10 mouse cellular contexts compared by ENCODE assay signal in the genomic region with DNA sequence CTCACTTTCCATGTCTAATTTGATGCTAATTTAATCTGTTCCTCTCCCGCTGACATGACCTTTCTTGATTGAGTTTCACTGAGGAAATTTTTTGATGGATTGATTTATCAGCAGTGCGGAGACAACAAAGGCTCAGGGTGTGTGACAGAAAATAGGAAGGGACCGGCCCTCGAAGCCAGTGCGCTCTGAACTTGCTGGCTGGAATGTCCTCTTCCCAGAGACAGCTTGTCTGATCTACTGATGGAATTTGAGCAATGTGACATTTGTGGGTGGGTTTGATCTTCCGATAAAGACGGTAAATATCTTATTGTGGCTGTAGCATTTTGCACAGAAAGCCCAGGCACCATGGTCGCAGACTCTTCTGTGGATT.
DNase-seq lines count a peak whose midpoint lies in the region; ATAC-seq and TF ChIP-seq lines count a peak whose summit lies in the region.
"Had no signal": no experiment of that assay in that cellular context is flagged by ENCODE, and none has a peak within 500 bp of the region (broad histone marks: within the 10 kb centered on the region; RNA-seq: fewer than 3 reads in every experiment).

No protein-coding gene starts in this region.

- no peaks in the 10 kb centered on the region for H3K9me3 ChIP-seq in heart, postnatal 0 days (replicated peaks; ENCODE audit: control insufficient read depth, low read length)
- H3K9me3 ChIP-seq in forebrain, embryonic 14.5 days (replicated peaks; ENCODE audit: control insufficient read depth, low read length) = no peaks in the 10 kb centered on the region
- H3K9me3 ChIP-seq in midbrain, embryonic 11.5 days (ENCODE audit: control insufficient read depth, low read length) = no peaks in the 10 kb centered on the region

- no peak for TF ChIP-seq EP300 in heart, postnatal 0 days (IDR thresholded peaks at IDR 0.05; ENCODE audit: low read depth)

- H3K27me3 ChIP-seq in heart, postnatal 0 days (ENCODE audit: control insufficient read depth, insufficient read depth, low read length) = 0 out of 2 replicates have a peak, but pooled peaks cover 2% of the 10 kb centered on the region
- no peaks in the 10 kb centered on the region for H3K27me3 ChIP-seq in forebrain, embryonic 14.5 days (replicated peaks; ENCODE audit: control insufficient read depth, insufficient read depth, low read length)
- no peaks in the 10 kb centered on the region for H3K27me3 ChIP-seq in midbrain, embryonic 11.5 days (ENCODE audit: control insufficient read depth, insufficient read depth, low read length)
- H3K27me3 ChIP-seq: CH12.LX had no signal

- intact Hi-C loops in heart, postnatal 10 days (cut with DNase I) = no loop called here

- WGBS in heart, postnatal 0 days = 32% methylated on average over 8 of the region's 8 CpGs
- 21% methylated on average over 8 of the region's 8 CpGs for WGBS in forebrain, embryonic 14.5 days
- 31% methylated on average over 8 of the region's 8 CpGs for WGBS in midbrain, embryonic 11.5 days

- H3K36me3 ChIP-seq in heart, postnatal 0 days (replicated peaks; ENCODE audit: control insufficient read depth, insufficient read depth, low read length) = no peaks in the 10 kb centered on the region
- no peaks in the 10 kb centered on the region for H3K36me3 ChIP-seq in forebrain, embryonic 14.5 days (ENCODE audit: control insufficient read depth, insufficient read depth, low read length)
- no peaks in the 10 kb centered on the region for H3K36me3 ChIP-seq in midbrain, embryonic 11.5 days (ENCODE audit: control insufficient read depth, insufficient read depth, low read length)

- no peak overlapping the region for H3K4me3 ChIP-seq in heart, postnatal 0 days (ENCODE audit: low read depth, low read length)
- peak overlapping the region; percentile 20; the same call in 1 of the 2 replicates for H3K4me3 ChIP-seq in forebrain, embryonic 14.5 days (ENCODE audit: low read depth, low read length)
- H3K4me3 ChIP-seq in midbrain, embryonic 11.5 days (ENCODE audit: low read depth, low read length) = peak overlapping the region; percentile 18

- ATAC-seq in heart, postnatal 0 days (ENCODE audit: insufficient read depth, low read depth) = no peak
- ATAC-seq in forebrain, embryonic 14.5 days = 0 out of 2 replicates have a peak, but pooled peaks have one; percentile 19
- no peak for ATAC-seq in midbrain, embryonic 11.5 days (ENCODE audit: low FRiP score)

- no peak for DNase-seq in heart, postnatal 0 days (ENCODE audit: low spot score)
- no peak for DNase-seq in heart, postnatal 10 days
- DNase-seq in R1 (ENCODE audit: low read depth, low spot score) = peak; percentile 74
- DNase-seq in forebrain, embryonic 14.5 days (ENCODE audit: low spot score) = no peak
- peak; percentile 85 for DNase-seq in midbrain, embryonic 11.5 days (ENCODE audit: low spot score, missing footprints)
- no peak for DNase-seq in ovary, adult 18-20 months (ENCODE audit: low spot score)
- no peak for DNase-seq in thymus, postnatal 14 days
- DNase-seq in gastrocnemius, postnatal 4 days (ENCODE audit: low spot score in 2 of 2) = no peak
- DNase-seq: adrenal gland, postnatal 14 days had no signal

- no peak overlapping the region for H3K9ac ChIP-seq in heart, postnatal 0 days (replicated peaks; ENCODE audit: low read depth, low read length)
- peak overlapping the region; percentile 21; the same call in 1 of the 2 replicates for H3K9ac ChIP-seq in forebrain, embryonic 14.5 days (ENCODE audit: low read length)
- no peak overlapping the region for H3K9ac ChIP-seq in midbrain, embryonic 11.5 days (ENCODE audit: low read length)

- no peak overlapping the region for H3K27ac ChIP-seq in heart, postnatal 0 days (ENCODE audit: low read depth)
- peak overlapping the region; percentile 61 for H3K27ac ChIP-seq in forebrain, embryonic 14.5 days (ENCODE audit: low read depth, low read length)
- H3K27ac ChIP-seq in midbrain, embryonic 11.5 days (ENCODE audit: low read depth, low read length) = no peak overlapping the region

- H3K4me1 ChIP-seq in heart, postnatal 0 days (ENCODE audit: control insufficient read depth, insufficient read depth) = no peaks in the 10 kb centered on the region; the same call in 1 of the 2 replicates
- H3K4me1 ChIP-seq in forebrain, embryonic 14.5 days (ENCODE audit: control insufficient read depth, insufficient read depth, low read length) = peaks cover 21% of the 10 kb centered on the region
- peaks cover 3% of the 10 kb centered on the region; the same call in 1 of the 2 replicates for H3K4me1 ChIP-seq in midbrain, embryonic 11.5 days (ENCODE audit: control insufficient read depth, insufficient read depth, low read length)

- peak overlapping the region; percentile 47 for H3K4me2 ChIP-seq in heart, postnatal 0 days (ENCODE audit: low read depth, low read length)
- H3K4me2 ChIP-seq in forebrain, embryonic 14.5 days (ENCODE audit: low read length) = peak overlapping the region; percentile 48
- H3K4me2 ChIP-seq in midbrain, embryonic 11.5 days = peak overlapping the region; percentile 42

- no peak for TF ChIP-seq CTCF in heart, postnatal 0 days (IDR thresholded peaks at IDR 0.05; ENCODE audit: low read depth)

Comparison
In these comparisons a context has a peak if more than half of its experiments do, and no peak if none do; other contexts are left out.
1. DNase-seq: peak in R1 (single experiment) and midbrain, embryonic 11.5 days (single experiment); none in heart, postnatal 0 days (single experiment), heart, postnatal 10 days (0 of 2), forebrain, embryonic 14.5 days (single experiment), ovary, adult 18-20 months (single experiment), thymus, postnatal 14 days (single experiment) and gastrocnemius, postnatal 4 days (0 of 2).
2. Peak in every context shown above with its lines, with median percentiles within 50 percentile points of each other: H3K4me2 ChIP-seq.